Mouse (Mus musculus): ENCODE results near the gene Gm20388.

GRCm38 (mm10) chr8:123077213-123077612 is 3166.6 kb downstream of the Gm20388 start:
- TF ChIP-seq CTCF (IDR thresholded peaks at IDR 0.05; ENCODE audit: control insufficient read depth, insufficient read depth, low read length) (no peak), POLR2A (IDR thresholded peaks at IDR 0.05; ENCODE audit: borderline replicate concordance, control insufficient read depth, low read depth, low read length) (no peak)

All from bone marrow, adult 2 months (tissue).